Mouse (Mus musculus) stomach, postnatal 0 days (tissue): ENCODE results near the gene Vwa5a. TPM values are rescaled to one million over a fixed set of nuclear protein-coding genes. Genes with fewer than 3 reads are reported as not detected.
A peak's percentile ranks its signal among the peaks of the same experiment; 100 is the strongest.

Source experiments
- ATAC-seq: fragments of 200-750 bp; cut with Nextera tagmentation; 2 replicates; pipeline ENCODE4 v1.8.0; 2017; ENCODE audit not compliant: low FRiP score, low TSS enrichment
- DNase-seq: peaks from one replicate; pipeline ENCODE4 v3.0.0-alpha.2; 2016; ENCODE audit warnings: low spot score
- H3K27ac ChIP-seq: fragments of 300-500 bp; sonication (generic); replicated peaks from 2 replicates; pipeline ENCODE4 v1.5.1; 2014; ENCODE audit warnings: mild to moderate bottlenecking, control low read depth
- H3K27me3 ChIP-seq: fragments of 300-500 bp; sonication (generic); 2 replicates; pipeline ENCODE4 v1.6.1; 2014; ENCODE audit warnings: low read length; ENCODE audit not compliant: control insufficient read depth, insufficient read depth
- H3K36me3 ChIP-seq: fragments of 300-500 bp; sonication (generic); 2 replicates; pipeline ENCODE4 v1.6.1; 2014; ENCODE audit warnings: low read length, mixed read lengths; ENCODE audit not compliant: control insufficient read depth, insufficient read depth
- H3K4me1 ChIP-seq: fragments of 300-500 bp; sonication (generic); replicated peaks from 2 replicates; pipeline ENCODE4 v1.6.1; 2014; ENCODE audit warnings: antibody characterized with exemption; ENCODE audit not compliant: control insufficient read depth, insufficient read depth
- H3K4me2 ChIP-seq: fragments of 300-500 bp; sonication (generic); replicated peaks from 2 replicates; pipeline ENCODE4 v1.6.1; 2014; ENCODE audit warnings: low read depth, mild to moderate bottlenecking, control low read depth, moderate library complexity
- H3K4me3 ChIP-seq: fragments of 300-500 bp; sonication (generic); 2 replicates; pipeline ENCODE4 v1.5.1; 2014; ENCODE audit warnings: low read depth, low read length, control low read depth
- H3K9ac ChIP-seq: fragments of 300-500 bp; sonication (generic); 2 replicates; pipeline ENCODE4 v1.6.1; 2014; ENCODE audit warnings: mild to moderate bottlenecking, low read length, control low read depth, mixed read lengths
- H3K9me3 ChIP-seq: fragments of 300-500 bp; sonication (generic); 2 replicates; pipeline ENCODE4 v1.6.1; 2016; ENCODE audit warnings: low read length; ENCODE audit not compliant: control insufficient read depth
- CTCF ChIP-seq: IDR thresholded peaks from 2 replicates; pipeline ENCODE4 v1.5.1; 2016; ENCODE audit warnings: antibody characterized with exemption, low read depth, mild to moderate bottlenecking, moderate library complexity
- EP300 ChIP-seq: optimal IDR thresholded peaks from 2 replicates; pipeline ENCODE3; 2016; ENCODE audit warnings: antibody characterized with exemption
- WGBS: fragments of 180-500 bp; shearing (Covaris S2); extraction: QIAGEN DNeasy Blood & Tissue Kit; methylation state at CpG from one replicate; pipeline ENCODE4 v1.1.7; 2014; 5-methylcytosine and 5-hydroxymethylcytosine counted together
- polyA plus RNA-seq: library from polyadenylated mRNA; unstranded; fragments of >200 nt; fragmentation: Nextera tagmentation; extraction: Ambion mirVana; gene quantifications from 2 replicates; pipeline ENCODE4 v1.2.1, GENCODE M21; 2015

Gene Vwa5a
- polyA plus RNA-seq: 17.1 and 18.2 TPM in 2 replicates

DNA sequence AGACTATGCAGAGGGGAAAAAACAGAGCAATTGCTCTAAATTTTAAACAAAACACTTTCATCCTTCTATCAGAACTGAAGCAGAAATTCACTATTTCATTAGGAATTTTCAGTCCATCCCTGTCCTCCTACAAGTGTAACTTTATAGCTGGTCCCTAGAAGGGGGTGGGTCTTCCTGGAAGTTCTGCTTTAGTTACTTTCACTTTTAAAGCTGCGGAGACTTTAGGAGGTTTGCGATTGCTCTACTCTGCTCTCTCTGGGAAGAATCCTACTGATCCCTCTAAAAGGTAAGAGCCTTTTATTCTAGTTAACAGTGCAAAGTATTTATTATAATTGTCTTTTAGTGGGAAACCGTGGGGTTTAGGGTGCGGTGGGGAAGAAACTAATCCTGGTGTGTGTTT is at the start of gene Vwa5a:
Gene Vwa5a (plus strand): TSS at position 167 of the 400 bp plus-strand sequence.
- TF ChIP-seq EP300 (no peak), CTCF (no peak)
- ATAC-seq (peak; percentile 89), DNase-seq (no peak)
- Histone ChIP-seq H3K4me1 (peaks cover 7% of the 10 kb centered on the region; the same call in 1 of the 2 replicates), H3K4me2 (peak within 1 kb of the TSS; percentile 63), H3K36me3 (peaks cover 3% of the 10 kb centered on the region), H3K9ac (peak within 1 kb of the TSS; percentile 63), H3K4me3 (peak within 1 kb of the TSS; percentile 53), H3K9me3 (no peaks in the 10 kb centered on the region), H3K27me3 (no peaks in the 10 kb centered on the region), H3K27ac (peak within 1 kb of the TSS; percentile 81)
- 0% methylated on average over 4 of the region's 4 CpGs for WGBS

DNA sequence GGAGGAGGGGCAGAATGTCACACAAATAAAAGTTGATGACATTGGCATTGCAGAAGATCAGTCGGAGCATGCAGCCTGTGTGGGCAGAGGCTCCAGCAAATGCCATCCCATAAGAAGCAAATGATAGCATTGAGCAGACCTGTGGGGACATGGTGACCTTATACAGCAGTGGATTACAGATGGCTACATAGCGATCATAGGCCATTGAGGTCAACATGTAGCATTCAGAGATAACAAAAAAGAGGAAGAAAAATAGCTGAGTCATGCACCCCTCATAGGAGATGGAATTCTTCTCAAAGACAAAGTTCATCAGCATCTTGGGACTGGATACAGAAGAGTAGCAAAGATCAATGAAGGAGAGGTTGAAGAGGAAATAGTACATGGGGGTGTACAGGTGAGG is 45.2 kb upstream of the Vwa5a start:
- DNase-seq: no peak
- ATAC-seq: no peak

DNA sequence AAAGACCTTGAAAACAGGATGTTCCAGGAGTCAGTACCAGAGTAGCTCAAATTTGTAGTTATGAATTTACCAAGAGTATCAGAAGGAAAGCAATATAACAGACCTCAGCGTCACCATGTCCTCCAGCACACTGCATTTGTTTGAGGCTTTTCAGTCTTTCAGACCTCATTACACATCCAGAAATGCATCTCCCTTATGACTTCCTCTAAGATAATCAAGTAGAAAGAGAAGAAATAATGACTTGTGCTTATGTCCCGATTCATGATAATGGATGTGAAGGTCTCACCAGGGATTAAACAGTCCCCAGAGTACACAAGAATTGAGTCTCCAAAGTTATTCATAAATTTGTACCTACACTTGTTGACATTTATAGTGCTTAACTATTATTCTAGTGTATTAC is 43.6 kb upstream of the Vwa5a start, which contains the start of gene Olfr918:
Gene Olfr918 (minus strand): TSS at position 101 of the 400 bp plus-strand sequence.
- no peak for ATAC-seq
- no peak within 1 kb of the TSS for H3K27ac ChIP-seq
- H3K4me2 ChIP-seq: no peak within 1 kb of the TSS
- H3K4me1 ChIP-seq: no peaks in the 10 kb centered on the region
- H3K36me3 ChIP-seq: no peaks in the 10 kb centered on the region
- TF ChIP-seq EP300 (no peak), CTCF (no peak)
- H3K9me3 ChIP-seq: no peaks in the 10 kb centered on the region
- H3K9ac ChIP-seq: no peak within 1 kb of the TSS
- no peaks in the 10 kb centered on the region for H3K27me3 ChIP-seq
- no peak for DNase-seq
- 79% methylated on average over 2 of the region's 2 CpGs for WGBS
- no peak within 1 kb of the TSS for H3K4me3 ChIP-seq

More for the DNA sequence above, 45.2 kb upstream of the Vwa5a start:
- H3K4me2 ChIP-seq: no peak overlapping the region
- TF ChIP-seq CTCF: no peak
- no peak for TF ChIP-seq EP300
- no peaks in the 10 kb centered on the region for H3K9me3 ChIP-seq
- 71% methylated on average over 2 of the region's 2 CpGs for WGBS
- H3K27me3 ChIP-seq: no peaks in the 10 kb centered on the region
- H3K4me1 ChIP-seq: no peaks in the 10 kb centered on the region
- no peak overlapping the region for H3K4me3 ChIP-seq
- H3K36me3 ChIP-seq: no peaks in the 10 kb centered on the region
- no peak overlapping the region for H3K9ac ChIP-seq
- no peak overlapping the region for H3K27ac ChIP-seq

DNA sequence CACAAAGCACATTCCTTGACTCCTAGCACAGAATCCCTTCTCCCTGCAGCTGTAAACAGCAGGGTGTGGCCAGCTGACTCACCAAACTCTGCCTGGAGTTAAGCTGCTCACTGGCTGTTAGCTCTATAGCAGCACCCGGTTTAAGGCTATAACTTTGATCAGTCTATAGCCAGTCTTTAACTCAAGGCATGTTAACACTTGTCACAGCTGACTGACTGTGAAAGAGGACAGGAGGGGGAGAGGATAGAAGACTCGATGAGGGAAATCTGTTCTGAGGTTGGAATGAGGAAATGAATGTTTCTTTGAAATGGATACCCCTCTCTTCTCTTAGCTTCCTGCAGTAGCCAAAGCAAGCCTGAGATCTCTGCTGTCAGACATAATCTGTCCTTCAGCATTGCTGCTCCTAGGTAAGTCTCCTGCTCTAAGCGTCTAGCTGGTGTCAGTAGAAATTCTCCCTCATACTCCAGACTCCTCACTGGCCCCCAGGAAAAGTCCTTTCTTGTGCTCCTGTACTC is 916 bp downstream of the Vwa5a start:
- H3K36me3 ChIP-seq: peaks cover 5% of the 10 kb centered on the region
- H3K9me3 ChIP-seq: no peaks in the 10 kb centered on the region
- no peaks in the 10 kb centered on the region for H3K27me3 ChIP-seq
- peak overlapping the region; percentile 63 for H3K9ac ChIP-seq
- DNase-seq (peak; percentile 61), ATAC-seq (peak; percentile 93)
- TF ChIP-seq EP300 (no peak), CTCF (no peak)
- H3K4me3 ChIP-seq: peak overlapping the region; percentile 53
- WGBS: 0% methylated on average over 3 of the region's 3 CpGs
- H3K4me2 ChIP-seq: peak overlapping the region; percentile 63
- peak overlapping the region; percentile 81 for H3K27ac ChIP-seq
- peaks cover 7% of the 10 kb centered on the region; the same call in 1 of the 2 replicates for H3K4me1 ChIP-seq

DNA sequence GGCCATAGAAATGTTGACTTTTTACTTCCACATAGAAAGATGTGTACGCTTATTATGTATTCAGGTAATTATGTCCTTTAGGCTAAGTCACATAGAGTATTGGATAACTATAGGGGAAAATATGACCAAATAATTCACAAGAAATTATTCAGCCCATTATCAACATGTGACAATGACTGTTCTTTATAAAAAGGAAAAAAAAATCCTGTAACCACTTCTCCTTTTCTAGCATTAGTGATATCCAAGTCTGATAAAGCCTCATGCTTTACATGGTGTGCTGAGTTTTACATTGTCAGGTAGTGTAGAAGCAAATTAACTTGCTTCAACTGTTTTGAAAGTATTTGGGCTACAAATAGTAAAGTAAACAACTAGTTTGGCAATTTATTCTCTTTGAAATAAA is 6.0 kb downstream of the Vwa5a start:
- Histone ChIP-seq H3K4me3 (no peak overlapping the region), H3K9ac (no peak overlapping the region), H3K27me3 (no peaks in the 10 kb centered on the region), H3K27ac (no peak overlapping the region), H3K4me2 (no peak overlapping the region), H3K9me3 (no peaks in the 10 kb centered on the region), H3K4me1 (peaks cover 7% of the 10 kb centered on the region; the same call in 1 of the 2 replicates), H3K36me3 (peaks cover 7% of the 10 kb centered on the region)
- no peak for DNase-seq
- ATAC-seq: no peak
- no peak for TF ChIP-seq EP300
- WGBS: 95% methylated on average over 1 of the region's 1 CpGs

DNA sequence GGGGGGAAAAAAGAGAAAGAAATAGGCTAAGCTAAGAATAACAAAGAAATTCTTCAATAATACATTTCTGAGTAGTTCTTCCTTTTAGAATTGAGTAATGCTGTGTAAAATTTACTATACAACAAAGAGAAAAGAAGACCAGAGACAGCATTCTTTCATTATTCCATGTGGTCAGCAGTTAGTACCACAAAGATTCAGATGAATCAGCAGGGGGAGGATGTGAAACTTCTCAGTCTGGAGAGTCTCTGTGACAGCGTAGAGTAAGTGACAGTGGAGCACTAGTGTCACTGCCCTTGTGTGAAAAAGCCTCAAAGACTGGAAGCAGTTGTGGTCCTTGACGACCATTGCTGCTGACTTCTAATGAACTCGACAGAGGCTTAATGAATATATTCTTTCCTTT is 10.2 kb downstream of the Vwa5a start:
- WGBS: 79% methylated on average over 3 of the region's 3 CpGs
- TF ChIP-seq CTCF (no peak), EP300 (no peak)
- H3K36me3 ChIP-seq: peaks cover 3% of the 10 kb centered on the region
- no peak overlapping the region for H3K9ac ChIP-seq
- H3K27me3 ChIP-seq: no peaks in the 10 kb centered on the region
- no peak overlapping the region for H3K4me3 ChIP-seq
- no peak overlapping the region for H3K4me2 ChIP-seq
- H3K9me3 ChIP-seq: no peaks in the 10 kb centered on the region
- DNase-seq (no peak), ATAC-seq (no peak)
- H3K4me1 ChIP-seq: no peaks in the 10 kb centered on the region
- H3K27ac ChIP-seq: no peak overlapping the region
